Mouse (Mus musculus) B cell, adult (primary cell): ENCODE measurements around the gene Rtp1. TPM values are rescaled to one million over a fixed set of nuclear protein-coding genes. Genes with fewer than 3 reads are reported as not detected.

Experiments used
- total RNA-seq: library from RNA; stranded (reverse); gene quantifications from 4 replicates; pipeline ENCODE4 v1.2.4, GENCODE M21; 2023; ENCODE audit not compliant: inconsistent age

Gene Rtp1
- total RNA-seq = not detected in 4 replicates

DNA sequence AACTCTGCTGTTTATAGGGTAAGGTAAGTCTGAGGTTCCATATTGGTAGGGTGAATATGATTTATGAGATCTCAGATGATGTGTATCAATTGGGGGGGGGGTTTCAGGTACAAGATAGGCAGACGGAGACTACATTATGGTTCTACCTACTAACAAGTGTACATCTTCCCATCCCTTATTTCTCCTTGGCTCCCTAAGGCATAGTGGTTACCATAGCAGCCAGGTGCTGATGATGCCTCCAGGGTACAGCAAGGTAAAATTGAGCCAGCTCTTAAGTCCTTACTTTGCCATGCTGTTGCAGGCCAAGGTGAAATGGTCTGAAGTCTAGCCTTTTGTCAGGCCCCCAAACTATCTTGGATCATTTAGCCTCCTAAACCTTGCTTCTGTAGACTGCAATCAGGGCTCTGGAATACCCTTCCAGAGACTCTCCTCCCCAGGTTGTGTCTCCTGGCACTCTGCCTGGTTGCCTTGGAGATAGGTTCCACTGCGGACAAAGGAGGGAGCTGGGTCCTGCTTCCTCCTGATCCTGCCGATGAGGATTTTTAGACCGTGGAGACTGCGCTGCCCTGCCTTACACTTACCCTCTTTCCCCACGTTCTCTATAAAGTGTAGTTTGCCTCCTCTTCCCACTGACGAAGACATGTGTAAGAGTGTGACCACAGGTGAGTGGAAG lies at the start of gene Rtp1:
Gene Rtp1, plus strand, starts transcription at position 487 of the 673 bp plus-strand sequence.

Other genes starting within 250 kb of the Rtp1 start
- 123 to 161 TPM (median 148 TPM) in 4 replicates for gene St6gal1, start 204.4 kb upstream of the Rtp1 start, total RNA-seq
- gene Rtp4, start 91.2 kb downstream of the Rtp1 start, total RNA-seq = 11.5 to 26.6 TPM (median 20.1 TPM) in 4 replicates
- not detected in 4 replicates for gene Masp1, start 91.7 kb downstream of the Rtp1 start, total RNA-seq